Mouse (Mus musculus): ENCODE results near the gene Vwa1. TPM values are rescaled to one million over a fixed set of nuclear protein-coding genes. Genes with fewer than 3 reads are reported as not detected.

Vwa1 gene
- 0.41 and 1.4 TPM in 2 replicates for polyA plus RNA-seq (2012; ENCODE audit: insufficient read depth, low replicate concordance)

GRCm38 (mm10) chr4:155774280-155774754, at the start of gene Vwa1:
Vwa1 (minus strand) TSS chr4:155774698.
- TF ChIP-seq FLI1 (IDR thresholded peaks at IDR 0.05; ENCODE audit: low read length) = no peak
- TF ChIP-seq GATA1 (IDR thresholded peaks at IDR 0.05; ENCODE audit: borderline replicate concordance, low read length) = no peak
- Histone ChIP-seq H3K36me3 (replicated peaks; ENCODE audit: low read length) (no peaks in the 10 kb centered on the region), H3K27me3 (replicated peaks) (peaks cover 55% of the 10 kb centered on the region), H3K4me1 (peaks cover 69% of the 10 kb centered on the region), H3K4me3 (replicated peaks) (peak within 1 kb of the TSS; percentile 92), H3K9me3 (no peaks in the 10 kb centered on the region)

GRCm38 (mm10) chr4:155823443-155823842, 48.9 kb upstream of the Vwa1 start:
- TF ChIP-seq GATA1 (IDR thresholded peaks at IDR 0.05; ENCODE audit: borderline replicate concordance, low read length) = no peak
- no peak for TF ChIP-seq FLI1 (IDR thresholded peaks at IDR 0.05; ENCODE audit: low read length)
- Histone ChIP-seq H3K27me3 (replicated peaks) (no peaks in the 10 kb centered on the region), H3K9me3 (no peaks in the 10 kb centered on the region), H3K4me1 (peaks cover 14% of the 10 kb centered on the region), H3K36me3 (replicated peaks; ENCODE audit: low read length) (peaks cover 97% of the 10 kb centered on the region), H3K4me3 (replicated peaks) (no peak overlapping the region)

GRCm38 (mm10) chr4:155821025-155821424, 46.5 kb upstream of the Vwa1 start:
- H3K9me3 ChIP-seq = no peaks in the 10 kb centered on the region
- no peak overlapping the region for H3K4me3 ChIP-seq (replicated peaks)
- H3K4me1 ChIP-seq = peaks cover 25% of the 10 kb centered on the region
- H3K27me3 ChIP-seq (replicated peaks) = no peaks in the 10 kb centered on the region
- peaks cover 99% of the 10 kb centered on the region for H3K36me3 ChIP-seq (replicated peaks; ENCODE audit: low read length)
- TF ChIP-seq FLI1 (IDR thresholded peaks at IDR 0.05; ENCODE audit: low read length) (no peak), GATA1 (IDR thresholded peaks at IDR 0.05; ENCODE audit: borderline replicate concordance, low read length) (no peak)

GRCm38 (mm10) chr4:155817533-155817932, 43.0 kb upstream of the Vwa1 start:
- no peak overlapping the region for H3K4me3 ChIP-seq (replicated peaks)
- H3K9me3 ChIP-seq = no peaks in the 10 kb centered on the region
- H3K4me1 ChIP-seq = peaks cover 40% of the 10 kb centered on the region
- no peak for TF ChIP-seq GATA1 (IDR thresholded peaks at IDR 0.05; ENCODE audit: borderline replicate concordance, low read length)
- no peak for TF ChIP-seq FLI1 (IDR thresholded peaks at IDR 0.05; ENCODE audit: low read length)
- H3K27me3 ChIP-seq (replicated peaks) = no peaks in the 10 kb centered on the region
- peaks cover 93% of the 10 kb centered on the region for H3K36me3 ChIP-seq (replicated peaks; ENCODE audit: low read length)

- peaks cover 81% of the 10 kb centered on the region for H3K36me3 ChIP-seq (replicated peaks; ENCODE audit: low read length)
- H3K9me3 ChIP-seq = no peaks in the 10 kb centered on the region
- H3K4me1 ChIP-seq = peaks cover 50% of the 10 kb centered on the region
- no peaks in the 10 kb centered on the region for H3K27me3 ChIP-seq (replicated peaks)
- no peak for TF ChIP-seq GATA1 (IDR thresholded peaks at IDR 0.05; ENCODE audit: borderline replicate concordance, low read length)
- TF ChIP-seq FLI1 (IDR thresholded peaks at IDR 0.05; ENCODE audit: low read length) = no peak
- peak overlapping the region; percentile 100 for H3K4me3 ChIP-seq (replicated peaks)
Observed at GRCm38 (mm10) chr4:155812665-155813181, 38.2 kb upstream of the Vwa1 start.

- Histone ChIP-seq H3K9me3 (no peaks in the 10 kb centered on the region), H3K27me3 (replicated peaks) (no peaks in the 10 kb centered on the region), H3K4me3 (replicated peaks) (peak within 1 kb of the TSS; percentile 100), H3K36me3 (replicated peaks; ENCODE audit: low read length) (peaks cover 81% of the 10 kb centered on the region), H3K4me1 (peaks cover 48% of the 10 kb centered on the region)
- TF ChIP-seq FLI1 (IDR thresholded peaks at IDR 0.05; ENCODE audit: low read length) = 0 out of 2 replicates have a peak, but pooled peaks have one; percentile 53
- no peak for TF ChIP-seq GATA1 (IDR thresholded peaks at IDR 0.05; ENCODE audit: borderline replicate concordance, low read length)
Observed at GRCm38 (mm10) chr4:155811929-155812664, 37.6 kb upstream of the Vwa1 start, which contains the start of gene Ccnl2. Ccnl2 (plus strand) TSS chr4:155812489.

- no peak overlapping the region for H3K4me3 ChIP-seq (replicated peaks)
- H3K36me3 ChIP-seq (replicated peaks; ENCODE audit: low read length) = peaks cover 69% of the 10 kb centered on the region
- no peaks in the 10 kb centered on the region for H3K9me3 ChIP-seq
- no peaks in the 10 kb centered on the region for H3K27me3 ChIP-seq (replicated peaks)
- TF ChIP-seq GATA1 (IDR thresholded peaks at IDR 0.05; ENCODE audit: borderline replicate concordance, low read length) = no peak
- H3K4me1 ChIP-seq = peaks cover 45% of the 10 kb centered on the region
Observed at GRCm38 (mm10) chr4:155807841-155808240, 33.3 kb upstream of the Vwa1 start.

GRCm38 (mm10) chr4:155803340-155804041, 29.0 kb upstream of the Vwa1 start:
- peaks cover 40% of the 10 kb centered on the region for H3K36me3 ChIP-seq (replicated peaks; ENCODE audit: low read length)
- peaks cover 41% of the 10 kb centered on the region for H3K4me1 ChIP-seq
- no peaks in the 10 kb centered on the region for H3K9me3 ChIP-seq
- no peaks in the 10 kb centered on the region for H3K27me3 ChIP-seq (replicated peaks)
- H3K4me3 ChIP-seq (replicated peaks) = peak overlapping the region; percentile 98
- TF ChIP-seq FLI1 (IDR thresholded peaks at IDR 0.05; ENCODE audit: low read length) (peak; percentile 44; the same call in 1 of the 2 replicates), GATA1 (IDR thresholded peaks at IDR 0.05; ENCODE audit: borderline replicate concordance, low read length) (no peak)

- Histone ChIP-seq H3K27me3 (replicated peaks) (no peaks in the 10 kb centered on the region), H3K9me3 (no peaks in the 10 kb centered on the region), H3K36me3 (replicated peaks; ENCODE audit: low read length) (peaks cover 33% of the 10 kb centered on the region), H3K4me3 (replicated peaks) (peak within 1 kb of the TSS; percentile 98), H3K4me1 (peaks cover 37% of the 10 kb centered on the region)
- TF ChIP-seq FLI1 (IDR thresholded peaks at IDR 0.05; ENCODE audit: low read length) (no peak), GATA1 (IDR thresholded peaks at IDR 0.05; ENCODE audit: borderline replicate concordance, low read length) (no peak)
Observed at GRCm38 (mm10) chr4:155802741-155803339, 28.3 kb upstream of the Vwa1 start, which contains the start of gene Mrpl20. Mrpl20 (plus strand) TSS chr4:155802878.
